Mouse (Mus musculus) heart, postnatal 0 days (tissue): ENCODE measurements at regions not wholly inside any gene's neighbourhood (a gene's known extent, or its start where the extent isn't known, plus 50 kb on each side); places are given as distances from the start of the nearest gene placed in this dataset.

Experiments used
- CTCF ChIP-seq: IDR thresholded peaks from 2 replicates; pipeline ENCODE4 v1.5.1; 2016; ENCODE audit warnings: antibody characterized with exemption, control low read depth, low read depth
- EP300 ChIP-seq: IDR thresholded peaks from 2 replicates; pipeline ENCODE4 v1.6.1; 2016; ENCODE audit warnings: antibody characterized with exemption, low read depth

DNA sequence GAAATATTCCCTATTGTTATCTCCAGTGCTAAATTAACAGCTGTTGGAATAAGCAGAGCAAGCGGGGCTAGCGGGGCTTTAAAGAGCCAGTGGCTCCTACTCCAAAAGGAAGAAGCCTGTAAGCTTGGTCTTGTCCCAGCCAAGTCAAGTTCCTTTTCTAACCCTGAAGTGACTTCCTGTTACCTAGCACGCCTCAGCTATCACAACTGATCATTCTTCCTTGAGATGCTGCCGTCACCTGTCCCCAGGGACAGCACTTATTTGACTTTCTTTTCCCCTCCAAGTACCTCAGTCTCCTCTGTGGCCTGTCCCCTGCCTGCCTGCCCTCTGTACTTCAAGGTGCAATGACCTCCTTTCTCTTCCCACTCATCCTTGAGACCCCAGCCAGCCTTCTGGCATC lies 57.4 kb upstream of the Cpeb4 start:
- TF ChIP-seq CTCF (no peak), EP300 (no peak)
